ENCODE assay signal across 20 mouse cellular contexts in genomic region chr6:83593896-83594295, GRCm38 (mm10). TPM values are rescaled to one million over a fixed set of nuclear protein-coding genes. Genes with fewer than 3 reads are reported as not detected.
"Had no signal": no experiment of that assay in that cellular context is flagged by ENCODE, and none has a peak within 500 bp of the region (broad histone marks: within the 10 kb centered on the region; RNA-seq: fewer than 3 reads in every experiment).

No protein-coding gene starts in this region.

- H3K4me1 ChIP-seq: midbrain, embryonic 13.5 days; neural tube, embryonic 12.5 days had no signal

- H3K27me3 ChIP-seq: midbrain, embryonic 13.5 days; neural tube, embryonic 12.5 days had no signal

- ATAC-seq: midbrain, embryonic 13.5 days; midbrain, embryonic 16.5 days had no signal

- H3K36me3 ChIP-seq: midbrain, embryonic 10.5 days; midbrain, embryonic 13.5 days; neural tube, embryonic 12.5 days had no signal

- H3K27ac ChIP-seq: liver, embryonic 14.5 days; midbrain, embryonic 10.5 days; midbrain, embryonic 13.5 days; neural tube, embryonic 12.5 days had no signal

- DNase-seq: lung, adult 18-20 months; lung, embryonic 14.5 days; lung, postnatal 10 days; lung, postnatal 4 days; retina, postnatal 1 day; right cerebral cortex, adult 18-20 months; right cerebral cortex, postnatal 25 days; right cerebral cortex, postnatal 4 days; spleen, adult 18-20 months; thymus, adult 18-20 months; thymus, postnatal 14 days; thymus, postnatal 36 days had no signal

- H3K9me3 ChIP-seq: midbrain, embryonic 10.5 days; midbrain, embryonic 13.5 days; neural tube, embryonic 12.5 days had no signal

- H3K9ac ChIP-seq: liver, embryonic 14.5 days; lung, embryonic 14.5 days; midbrain, embryonic 13.5 days; neural tube, embryonic 12.5 days had no signal

- H3K4me2 ChIP-seq: lung, embryonic 14.5 days; midbrain, embryonic 13.5 days; neural tube, embryonic 12.5 days had no signal

- H3K4me3 ChIP-seq: midbrain, embryonic 10.5 days; midbrain, embryonic 13.5 days; myocyte; neural tube, embryonic 12.5 days had no signal

RNA-seq across cellular contexts. Expression of gene Actg2, which starts 57.8 kb away (rescaled TPM):
- total RNA-seq: megakaryocyte, adult 5-6 weeks; megakaryocyte-erythroid progenitor cell, adult 5-6 weeks had no signal
